Comparison of ENCODE assay signal across 8 mouse cellular contexts in genomic region chr15:84557189-84557921, GRCm38 (mm10). TPM values are rescaled to one million over a fixed set of nuclear protein-coding genes. Genes with fewer than 3 reads are reported as not detected.
DNase-seq lines count a peak whose midpoint lies in the region; ATAC-seq lines count a peak whose summit lies in the region.

Gene Rtl6, minus strand, starts transcription at chr15:84557823.

- H3K4me1 ChIP-seq in intestine, embryonic 14.5 days (replicated peaks; ENCODE audit: control insufficient read depth, insufficient read depth, low read length) = 0 out of 2 replicates have a peak, but pooled peaks cover 6% of the 10 kb centered on the region
- H3K4me1 ChIP-seq in megakaryocyte, embryonic 14.5 days = peaks cover 7% of the 10 kb centered on the region

- H3K27ac ChIP-seq in intestine, embryonic 14.5 days (ENCODE audit: low read depth) = peak within 1 kb of the TSS; percentile 33; the same call in 1 of the 2 replicates

- no peaks in the 10 kb centered on the region for H3K27me3 ChIP-seq in intestine, embryonic 14.5 days (replicated peaks; ENCODE audit: control insufficient read depth, insufficient read depth, low read length)
- H3K27me3 ChIP-seq in megakaryocyte, embryonic 14.5 days (replicated peaks) = peaks cover 53% of the 10 kb centered on the region

- H3K9me3 ChIP-seq in intestine, embryonic 14.5 days (ENCODE audit: control insufficient read depth, low read length) = 0 out of 2 replicates have a peak, but pooled peaks cover 3% of the 10 kb centered on the region
- H3K9me3 ChIP-seq in megakaryocyte, embryonic 14.5 days = peaks cover 21% of the 10 kb centered on the region

- H3K4me3 ChIP-seq in intestine, embryonic 14.5 days (ENCODE audit: low read depth, low read length) = peak within 1 kb of the TSS; percentile 68
- peak within 1 kb of the TSS; percentile 87 for H3K4me3 ChIP-seq in megakaryocyte, embryonic 14.5 days (replicated peaks)

- ATAC-seq in intestine, embryonic 14.5 days (replicated peaks; ENCODE audit: low FRiP score, low TSS enrichment, low read depth) = peak; percentile 93

- WGBS in intestine, embryonic 14.5 days = 11% methylated on average over 49 of the region's 59 CpGs

- intact Hi-C loops in gastrocnemius, postnatal 36 days (cut with DNase I) = no loop called here

- peak within 1 kb of the TSS; percentile 53 for H3K4me2 ChIP-seq in intestine, embryonic 14.5 days (ENCODE audit: low read length)

- H3K36me3 ChIP-seq in intestine, embryonic 14.5 days (ENCODE audit: control insufficient read depth, insufficient read depth, low read length) = peaks cover 12% of the 10 kb centered on the region; the same call in 1 of the 2 replicates
- H3K36me3 ChIP-seq in megakaryocyte, embryonic 14.5 days (replicated peaks; ENCODE audit: low read length) = no peaks in the 10 kb centered on the region

- peak within 1 kb of the TSS; percentile 58 for H3K9ac ChIP-seq in intestine, embryonic 14.5 days (ENCODE audit: low read length)

- peak; percentile 92 for DNase-seq in adrenal gland, adult 2 months
- DNase-seq in embryo, embryonic 10.5 days (ENCODE audit: low spot score) = peak; percentile 95
- peak; percentile 75 to 76 for DNase-seq in gastrocnemius, postnatal 36 days
- peak; percentile 87 for DNase-seq in intestine, embryonic 14.5 days (ENCODE audit: low spot score)
- DNase-seq in left cerebral cortex, adult 9 months (ENCODE audit: low spot score in 2 of 2) = peak; percentile 79 to 88
- DNase-seq in right cerebral cortex, adult 2 months (ENCODE audit: low spot score in 2 of 2) = peak; percentile 88 to 94
- DNase-seq in urinary bladder, adult 2 months (ENCODE audit: low spot score) = peak; percentile 70

RNA-seq across cellular contexts. Expression of gene Rtl6, which starts in this region (rescaled TPM):
- 1 to 10 TPM; 3.9 to 8.9 TPM for total RNA-seq in adrenal gland, adult 2 months (2021)
- 9.1 and 10.1 TPM in 2 replicates for polyA plus RNA-seq in adrenal gland, adult 2 months (2012; rRNA removed)
- total RNA-seq in gastrocnemius, postnatal 36 days (2021) = 1 to 10 TPM; 3.1 to 3.4 TPM
- polyA plus RNA-seq in intestine, embryonic 14.5 days (2014; fragmentation: Nextera tagmentation; extraction: Ambion mirVana) = 8.9 and 9.0 TPM in 2 replicates
- 0.07 TPM in 1 of 2 replicates, not detected in the other for polyA plus RNA-seq in megakaryocyte, embryonic 14.5 days (2012; ENCODE audit: insufficient read depth, low replicate concordance)
- 7.4 and 11.5 TPM in 2 replicates for polyA plus RNA-seq in urinary bladder, adult 2 months (2012; rRNA removed)

Comparison
In these comparisons a context has a peak if more than half of its experiments do, and no peak if none do; other contexts are left out.
1. Peak in every context shown above with its lines: DNase-seq, ATAC-seq, H3K4me3 ChIP-seq and H3K27ac ChIP-seq.